Mouse (Mus musculus) lung, adult 2 months (tissue): Measurements from ENCODE around the gene Phldb2.

ENCODE experiments used
- CTCF ChIP-seq: fragments of 200-500 bp; IDR thresholded peaks from 2 replicates; pipeline ENCODE4 v1.5.1; 2011; ENCODE audit warnings: mild to moderate bottlenecking, low read length, control low read depth; ENCODE audit not compliant: insufficient read depth
- POLR2A ChIP-seq: fragments of 200-500 bp; IDR thresholded peaks from 2 replicates; pipeline ENCODE4 v1.6.1; 2011; ENCODE audit warnings: low read depth, mild to moderate bottlenecking, control low read depth, low read length, borderline replicate concordance; ENCODE audit errors: extremely low read depth

DNA sequence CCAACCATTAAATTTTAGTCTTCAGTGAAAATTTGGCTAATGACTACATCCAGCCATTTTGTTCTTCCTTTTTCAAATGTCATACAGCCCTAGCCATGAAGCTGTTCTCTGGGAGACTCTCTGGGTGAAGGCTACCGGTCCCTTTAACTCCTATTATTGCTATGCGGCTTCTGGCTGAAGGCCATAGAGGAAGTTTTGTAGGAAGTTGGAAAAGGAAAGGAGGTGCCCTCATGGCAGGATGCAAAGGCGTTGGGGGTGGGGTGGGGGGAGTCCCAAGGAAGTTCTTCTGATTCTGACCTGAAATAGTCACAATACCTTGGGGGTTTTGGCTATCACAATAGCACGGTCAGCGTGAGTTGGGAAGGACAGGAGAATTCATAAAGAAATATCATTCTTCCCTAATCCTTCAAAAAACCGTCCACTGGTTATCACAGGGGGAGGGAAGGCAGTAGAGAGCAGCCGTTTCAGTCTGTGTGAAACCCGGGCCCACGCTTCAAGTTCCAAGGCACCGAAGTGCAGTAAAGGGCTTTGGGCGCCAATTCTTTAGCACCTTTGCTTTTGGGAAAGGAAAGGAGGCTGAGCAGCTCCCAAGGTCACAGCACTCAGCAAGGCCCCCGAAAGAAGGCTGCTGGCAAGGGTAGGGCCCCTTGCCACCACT, 195.8 kb downstream of the Phldb2 start:
- TF ChIP-seq POLR2A (no peak), CTCF (no peak)
